Mouse (Mus musculus): ENCODE measurements at regions not wholly inside any gene's neighbourhood (a gene's known extent, or its start where the extent isn't known, plus 50 kb on each side); places are given as distances from the start of the nearest gene placed in this dataset.
"Not testable (repeated sequence)": the region's sequence is repeated elsewhere in the genome, so short reads cannot be mapped to it uniquely, and the experiment has no call there.

DNA sequence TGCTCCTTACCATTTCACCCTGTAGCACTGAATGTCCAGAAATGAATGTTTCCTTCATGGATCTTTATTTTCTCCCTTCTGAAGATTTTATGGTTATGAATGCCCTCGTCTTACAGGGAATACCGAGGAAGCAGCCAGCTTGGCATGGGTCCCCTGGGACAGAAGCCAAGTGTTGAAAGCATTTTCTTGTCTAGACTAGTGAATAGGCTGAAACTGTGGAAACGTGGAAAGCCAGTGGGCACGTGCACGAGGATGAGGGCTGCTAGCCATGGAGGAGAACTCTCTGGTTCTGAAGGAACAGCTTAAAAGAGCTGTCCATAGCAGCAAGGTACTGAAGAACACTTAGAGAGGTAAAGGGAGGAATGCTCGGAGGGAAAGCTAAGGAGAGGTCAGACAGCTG is 457.3 kb upstream of the Cdh5 start:
- peak; percentile 66 to 68 for DNase-seq

DNA sequence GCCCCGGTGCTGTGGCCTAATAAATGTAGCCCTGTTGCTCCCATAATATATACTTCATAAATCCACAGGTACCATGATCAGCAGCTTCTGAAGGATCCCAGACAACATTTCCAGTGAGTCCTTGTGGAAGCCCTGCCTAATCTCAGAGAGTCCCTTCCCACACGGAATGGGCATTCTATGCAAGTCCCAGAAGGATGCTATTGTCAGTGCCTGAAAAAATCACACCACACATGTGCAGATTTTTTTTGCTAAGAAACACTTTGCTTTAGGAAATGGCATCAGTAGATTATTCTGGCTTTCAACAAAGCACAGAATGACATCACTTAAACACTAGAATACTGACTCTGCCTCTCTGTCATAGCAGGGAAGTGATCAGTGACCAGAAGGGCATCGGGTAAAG is 456.6 kb upstream of the Cdh5 start:
- DNase-seq = no peak

DNA sequence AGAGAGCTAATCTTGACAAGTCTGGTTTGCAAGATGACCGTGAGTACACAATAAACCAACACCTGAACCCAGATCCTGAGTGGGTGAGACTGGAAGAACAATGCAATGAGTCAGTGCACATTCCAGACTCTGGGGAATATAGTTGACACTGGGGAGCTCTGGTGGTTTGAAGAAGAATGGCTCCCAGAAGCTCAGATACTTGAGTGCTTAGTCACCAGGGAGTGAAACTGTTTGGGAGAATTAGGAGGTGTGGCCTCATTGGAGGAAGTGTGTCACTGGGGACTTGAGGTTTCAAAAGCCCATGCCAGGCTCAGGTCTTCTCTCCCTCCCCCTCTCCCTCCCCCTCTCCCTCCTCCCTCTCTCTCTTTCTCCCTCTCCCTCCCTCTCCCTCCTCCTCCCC is 436.6 kb upstream of the Cdh5 start:
- no peak for DNase-seq

DNA sequence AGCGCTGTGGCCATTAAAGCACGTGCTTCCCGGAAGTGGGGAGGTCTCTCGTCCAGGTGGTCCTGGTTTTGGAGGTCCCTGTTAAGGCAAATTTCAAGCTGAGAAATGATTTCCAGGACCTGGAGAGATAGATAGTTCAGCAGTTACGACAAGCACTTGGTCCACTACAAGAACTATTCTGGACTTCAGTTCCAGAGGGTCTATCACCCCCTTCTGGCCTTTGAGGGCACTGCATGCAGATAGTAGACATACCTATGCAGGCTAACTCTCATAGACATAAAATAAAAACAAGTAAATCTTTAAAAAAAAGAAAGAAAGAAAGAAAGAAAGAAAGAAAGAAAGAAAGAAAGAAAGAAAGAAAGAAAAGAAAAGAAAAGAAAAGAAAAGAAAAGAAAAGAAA is 415.2 kb upstream of the Cdh5 start:
- not testable (repeated sequence) for DNase-seq

DNA sequence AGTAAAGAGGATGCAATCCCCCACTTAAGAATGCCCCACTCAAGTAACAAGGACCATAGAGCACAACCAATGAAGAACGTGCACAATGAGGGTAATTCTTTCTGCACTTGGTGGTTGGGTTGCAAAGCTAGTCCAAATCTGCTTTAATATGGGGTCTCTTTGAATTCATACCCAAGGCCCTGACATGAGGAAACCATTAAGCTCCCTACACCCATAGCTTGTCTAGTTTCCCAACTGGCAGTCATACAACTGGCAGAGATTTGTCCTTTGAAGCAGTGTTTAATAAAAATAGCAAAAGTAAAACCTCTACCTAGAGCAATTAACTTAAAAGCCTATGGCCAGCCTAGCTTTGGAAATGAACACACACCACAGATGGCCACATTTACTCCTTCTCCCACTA is 411.0 kb upstream of the Cdh5 start:
- DNase-seq = no peak

DNA sequence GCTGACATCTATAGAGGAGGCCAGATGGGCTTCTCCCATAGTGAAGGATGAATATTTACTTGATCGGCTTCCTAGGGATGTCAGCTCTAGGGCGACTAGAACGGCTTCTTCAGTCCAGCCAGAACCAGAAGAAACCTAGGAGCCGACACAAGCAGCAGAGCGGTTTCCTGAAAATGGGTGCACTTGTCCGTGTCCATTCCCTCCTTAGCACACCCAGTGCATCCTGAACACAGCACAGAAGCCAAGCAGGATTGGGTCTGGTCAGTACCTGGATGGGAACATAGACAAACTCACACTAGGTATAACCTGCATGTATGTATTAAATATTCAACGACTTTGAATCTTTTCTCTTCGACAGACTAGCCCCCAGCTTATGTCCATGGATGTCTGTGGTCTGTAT is 407.9 kb upstream of the Cdh5 start:
- no peak for DNase-seq

DNA sequence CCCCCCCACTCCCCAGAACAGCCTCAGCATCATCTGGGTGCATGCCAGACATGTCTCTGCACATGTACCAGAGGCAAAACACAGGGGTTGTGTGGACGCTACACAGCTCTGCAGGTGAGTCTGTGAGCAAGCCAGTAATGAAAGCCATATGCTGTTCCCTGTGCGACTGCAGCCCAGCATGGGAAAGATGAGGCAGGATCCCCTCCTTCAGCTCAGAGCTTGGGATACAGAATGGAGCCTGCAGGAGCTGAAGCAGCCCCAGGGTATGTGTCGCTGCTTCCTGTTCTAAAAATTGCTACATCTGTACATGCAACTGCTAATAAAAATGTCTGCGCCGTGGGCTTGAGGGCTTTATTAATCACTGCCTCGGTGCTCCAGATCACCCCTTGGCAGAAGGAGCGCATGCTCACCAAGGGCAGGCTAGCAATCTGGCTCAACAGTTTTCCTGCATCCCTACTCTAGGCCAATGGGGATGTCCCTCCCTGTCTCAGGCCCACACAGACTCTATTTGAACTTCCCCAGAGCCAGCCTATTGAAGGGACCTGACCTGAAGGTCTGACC is 407.0 kb upstream of the Cdh5 start:
- DNase-seq = no peak

DNA sequence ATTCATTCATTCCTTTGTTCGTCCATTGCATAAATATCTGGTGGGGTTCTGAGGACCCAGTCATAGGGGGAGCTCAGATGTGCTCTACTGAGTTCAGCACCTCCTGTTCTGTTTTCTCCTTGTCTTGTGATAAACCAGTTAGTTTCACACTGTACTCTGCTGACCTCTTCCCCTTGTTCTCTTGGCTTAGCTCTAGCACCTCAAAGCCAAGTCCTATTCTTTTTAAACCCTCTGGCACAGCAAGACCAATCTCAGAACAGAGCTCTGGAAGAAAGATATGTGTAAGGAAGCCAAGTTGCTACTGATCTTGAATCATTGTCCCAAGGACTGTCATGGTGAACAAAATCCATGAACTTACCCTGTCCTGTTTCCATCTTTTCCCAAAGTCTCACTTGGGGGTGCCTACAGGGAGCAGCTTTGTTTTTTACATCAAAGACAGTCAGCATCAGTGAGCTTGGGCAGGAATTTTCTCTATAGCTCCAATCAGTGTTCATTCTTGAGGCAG is 402.4 kb upstream of the Cdh5 start:
- no peak for DNase-seq

DNA sequence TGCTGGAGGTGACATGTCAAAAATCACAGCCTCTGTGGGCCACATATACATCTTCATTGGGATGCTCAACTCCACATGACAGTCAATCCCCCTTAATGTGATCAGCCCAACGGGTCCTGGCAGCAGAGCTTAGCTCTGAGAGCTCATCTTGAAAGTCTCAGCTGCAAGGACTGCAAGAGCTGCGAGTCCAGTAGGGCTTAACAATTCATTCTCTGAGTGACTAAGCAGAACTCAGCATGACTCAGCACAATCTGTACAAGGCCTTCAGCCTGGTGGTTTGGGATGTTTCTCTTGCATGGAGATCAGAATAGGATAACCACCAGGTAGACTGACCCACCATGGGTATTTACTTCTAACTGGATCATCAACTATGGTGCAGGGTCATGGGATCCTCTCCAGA is 399.2 kb upstream of the Cdh5 start:
- DNase-seq = peak; percentile 18 to 56

DNA sequence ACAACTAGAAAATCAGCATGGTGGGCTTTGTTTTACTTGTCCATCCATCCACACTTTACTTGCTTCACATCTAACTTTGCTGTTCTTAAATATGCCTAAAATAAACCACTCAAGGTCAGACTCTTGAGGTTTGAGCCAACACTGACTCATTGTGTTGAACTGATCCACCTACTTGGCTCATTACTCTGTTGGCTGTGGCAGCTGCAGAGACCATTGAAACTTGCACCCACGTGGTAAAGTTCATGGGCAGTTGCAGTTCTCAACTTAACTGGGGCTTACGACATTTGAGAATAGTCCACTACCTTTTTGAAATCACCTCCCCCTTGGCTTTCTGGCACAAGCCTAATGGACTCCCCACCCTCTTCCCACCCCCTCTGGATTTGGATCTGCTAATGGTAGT is 395.3 kb upstream of the Cdh5 start:
- peak; percentile 59 to 62 for DNase-seq

DNA sequence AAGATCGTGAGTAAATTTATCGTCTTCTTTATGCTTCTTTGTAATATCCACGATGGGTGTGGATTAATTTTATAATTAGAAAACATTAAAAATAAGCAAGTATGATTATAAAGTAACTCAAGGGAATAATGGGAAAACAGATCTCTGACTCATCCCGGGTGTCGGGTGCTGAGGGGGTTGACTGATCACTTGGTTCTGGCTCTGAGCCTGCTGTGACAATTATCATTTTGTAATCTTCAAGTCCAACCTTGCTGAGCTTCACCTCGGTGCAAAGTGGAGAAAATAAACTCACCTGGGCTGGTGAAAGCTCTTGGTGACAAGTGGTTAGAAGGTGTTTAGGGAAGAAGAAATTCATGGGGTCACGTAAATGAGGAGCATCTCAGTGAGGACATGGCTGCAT is 390.6 kb upstream of the Cdh5 start:
- peak; percentile 44 to 54 for DNase-seq

DNA sequence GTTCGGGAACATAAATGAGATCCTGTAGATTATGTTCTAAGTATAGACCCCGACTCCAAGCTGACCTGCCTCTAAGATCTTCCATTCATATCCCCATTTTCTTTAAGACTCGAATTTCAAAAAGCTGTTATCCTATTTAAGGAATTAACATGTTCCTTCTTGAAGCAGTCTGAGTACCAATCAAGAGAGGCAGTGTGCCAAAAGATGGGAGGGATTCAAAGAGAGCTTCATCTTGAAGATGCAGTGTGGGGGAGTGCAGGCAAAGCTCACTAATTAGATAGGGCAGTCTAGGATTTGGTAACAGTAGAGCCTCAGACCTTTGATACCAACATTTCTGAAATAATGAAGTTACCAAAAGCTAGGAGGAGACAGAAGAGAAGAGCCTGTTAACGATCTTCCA is 383.7 kb upstream of the Cdh5 start:
- no peak for DNase-seq

DNA sequence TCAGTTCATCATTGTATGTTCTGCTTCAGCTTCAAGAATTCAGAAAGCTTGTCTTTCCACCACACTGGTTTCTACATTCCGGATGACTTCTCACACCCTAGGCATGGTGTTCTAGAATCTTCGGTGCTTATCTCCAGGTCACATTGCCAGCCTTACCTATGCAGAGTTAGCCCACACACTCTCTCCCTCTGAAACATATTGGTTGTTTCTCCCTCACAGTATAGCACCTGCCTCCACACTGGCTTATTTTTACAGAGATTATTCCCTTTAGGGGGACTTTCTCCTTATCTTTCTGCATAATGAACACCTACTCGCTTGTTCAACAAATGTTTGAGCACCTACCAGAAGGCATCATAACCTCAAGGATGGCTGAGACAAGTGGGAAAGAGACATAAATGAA is 368.0 kb upstream of the Cdh5 start:
- DNase-seq = no peak

DNA sequence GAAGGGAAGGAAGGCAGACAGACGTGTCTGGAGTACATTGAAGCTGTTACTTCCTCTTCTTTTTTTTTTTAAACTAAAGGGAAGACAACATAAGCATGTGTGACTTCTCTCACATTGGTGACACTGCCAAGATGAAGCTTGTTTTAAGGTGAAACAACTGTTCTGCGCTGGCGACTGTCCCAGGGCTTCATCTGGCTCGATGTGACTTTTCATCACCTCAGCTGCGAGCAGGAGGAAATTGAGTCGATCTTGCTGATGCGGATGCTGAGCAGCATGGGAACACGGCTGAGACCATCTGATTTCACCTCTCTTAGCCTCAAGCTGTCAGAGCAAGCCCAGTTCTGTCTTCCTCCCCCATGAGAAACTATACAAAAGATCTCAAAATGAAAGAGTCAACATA is 363.1 kb upstream of the Cdh5 start:
- no peak for DNase-seq

DNA sequence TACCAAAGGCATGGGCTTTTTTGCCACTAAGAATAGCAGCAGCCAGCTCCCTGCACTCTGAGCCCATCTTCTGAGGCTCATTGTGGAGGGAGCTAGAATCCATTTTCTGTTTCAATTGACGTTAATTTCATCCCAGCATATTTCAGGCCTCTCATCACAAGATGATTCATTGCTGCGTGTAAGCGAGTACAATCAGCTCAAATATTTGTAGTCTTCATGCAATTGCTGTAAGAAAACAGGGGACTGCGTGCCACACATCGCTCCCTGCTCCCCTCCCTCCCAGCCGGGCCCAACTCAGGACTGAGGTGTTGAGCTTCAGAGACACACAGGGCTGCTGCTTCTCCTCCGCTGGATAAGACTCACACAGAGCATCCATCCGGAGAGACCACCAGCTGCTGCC is 360.0 kb upstream of the Cdh5 start:
- DNase-seq = no peak

DNA sequence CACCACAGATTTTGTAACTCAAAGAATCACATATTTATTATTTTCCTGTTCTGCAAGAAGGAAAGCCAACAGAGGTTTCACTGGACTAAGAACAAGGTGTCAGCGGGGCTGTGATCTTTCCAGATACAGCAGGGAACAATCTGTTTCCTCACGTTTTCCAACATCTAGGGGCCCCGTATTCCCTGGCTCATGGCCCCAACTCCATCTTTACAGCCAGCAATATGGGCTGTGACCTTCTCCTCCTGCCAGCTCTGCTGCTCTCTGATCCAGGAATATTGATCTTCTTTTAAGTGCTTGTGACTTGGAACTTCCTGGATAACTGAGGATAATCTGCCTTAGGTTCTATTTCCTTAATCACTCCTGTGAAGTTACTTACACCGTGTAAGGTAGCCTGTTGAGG is 352.7 kb upstream of the Cdh5 start:
- no peak for DNase-seq

DNA sequence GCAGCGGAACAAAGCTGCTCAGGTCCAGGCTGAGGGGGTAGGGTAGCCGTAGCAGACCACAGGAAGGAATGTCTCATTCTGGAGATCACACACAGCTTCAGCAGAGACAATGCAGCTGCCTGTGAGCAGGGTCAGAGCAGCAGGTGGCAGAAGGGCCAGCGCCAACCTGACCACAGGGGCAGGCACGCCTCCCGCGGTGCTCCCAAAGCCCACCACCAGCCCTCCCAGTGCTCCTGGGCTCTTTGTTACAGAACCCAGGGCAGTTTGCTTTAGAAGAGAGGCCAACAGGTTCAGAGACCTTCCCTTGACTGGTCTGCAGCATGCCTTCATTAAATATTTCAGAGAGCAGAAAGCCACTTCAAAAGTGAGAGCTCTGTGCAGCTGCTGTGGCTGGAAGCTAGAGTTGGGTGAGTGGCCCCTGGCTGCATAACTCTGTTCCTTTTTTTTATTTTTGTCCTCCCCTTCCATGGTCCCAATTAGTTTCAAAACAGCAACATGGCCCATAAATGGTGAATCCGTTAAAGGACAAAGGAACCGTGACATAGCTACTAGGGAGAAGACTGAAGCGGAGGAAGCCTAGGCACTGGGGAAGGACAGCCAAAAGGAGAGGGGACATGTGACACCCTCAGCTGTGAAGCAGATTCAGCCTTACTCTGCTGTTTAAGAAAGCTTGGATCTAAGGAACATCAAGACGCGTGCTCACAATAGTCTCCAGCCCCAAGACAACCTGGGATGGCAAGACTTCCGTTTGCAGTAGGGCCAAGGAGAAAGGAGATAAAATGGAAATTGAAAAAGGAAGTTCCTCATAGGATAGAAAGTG is 350.9 kb upstream of the Cdh5 start:
- DNase-seq = no peak

DNA sequence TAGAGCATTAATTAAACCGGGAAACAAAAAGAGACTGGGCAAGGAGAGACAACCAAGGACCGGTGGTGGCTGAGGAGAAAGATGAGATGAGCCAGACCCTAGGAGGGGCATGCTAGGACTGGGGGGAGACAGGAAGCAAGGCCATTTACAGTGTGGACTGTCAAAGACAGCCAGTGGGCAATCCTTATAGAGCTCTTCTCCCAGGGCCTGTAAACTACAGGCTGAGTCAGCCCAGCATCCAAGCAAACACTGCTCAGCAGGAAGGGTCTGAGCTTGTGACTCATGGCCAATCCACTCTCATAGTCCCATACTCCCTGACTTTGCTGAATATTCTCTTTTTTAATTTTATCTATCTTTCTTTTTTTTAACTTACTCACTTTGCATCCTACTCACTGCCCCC is 350.3 kb upstream of the Cdh5 start:
- DNase-seq = peak in 1 of 2 experiments; percentile 16

DNA sequence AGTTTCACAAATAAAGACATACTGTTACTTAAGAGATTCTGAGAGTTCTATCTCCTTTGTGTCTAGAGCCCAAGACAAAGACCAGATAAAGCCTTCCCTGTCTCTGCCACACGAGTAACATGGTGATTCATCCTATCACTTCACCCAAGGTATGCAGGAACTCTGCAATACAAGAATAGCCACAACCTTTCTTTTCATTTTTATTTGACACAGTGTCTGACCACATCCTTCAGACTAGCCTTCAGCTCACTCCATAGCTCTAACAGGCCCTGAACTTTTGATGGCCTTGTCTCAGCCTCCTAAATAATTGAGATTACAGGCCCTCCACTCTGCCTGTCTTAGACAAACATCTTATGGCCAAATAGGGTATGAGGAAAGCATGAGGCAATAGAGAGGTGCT is 337.6 kb upstream of the Cdh5 start:
- DNase-seq = peak; percentile 8 to 17

DNA sequence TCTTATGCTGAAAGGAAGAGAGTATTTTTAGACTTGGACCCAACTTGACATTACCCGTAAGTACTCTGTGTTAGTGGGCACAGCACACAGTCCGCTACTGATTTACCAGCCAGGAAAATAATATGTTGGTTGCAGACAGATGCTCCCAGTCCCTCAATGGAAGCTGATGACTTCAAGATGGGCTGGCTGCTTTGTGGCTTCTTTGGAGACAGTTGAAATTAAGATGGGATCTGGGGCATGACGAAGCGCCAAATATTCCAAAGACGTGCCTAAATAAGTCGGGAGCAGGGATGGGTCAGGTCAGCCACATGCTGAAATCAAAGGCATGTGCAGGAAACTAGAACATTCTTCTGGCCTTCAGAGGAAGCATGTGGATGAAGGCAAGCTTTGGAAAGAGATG is 321.8 kb upstream of the Cdh5 start:
- DNase-seq = no peak

DNA sequence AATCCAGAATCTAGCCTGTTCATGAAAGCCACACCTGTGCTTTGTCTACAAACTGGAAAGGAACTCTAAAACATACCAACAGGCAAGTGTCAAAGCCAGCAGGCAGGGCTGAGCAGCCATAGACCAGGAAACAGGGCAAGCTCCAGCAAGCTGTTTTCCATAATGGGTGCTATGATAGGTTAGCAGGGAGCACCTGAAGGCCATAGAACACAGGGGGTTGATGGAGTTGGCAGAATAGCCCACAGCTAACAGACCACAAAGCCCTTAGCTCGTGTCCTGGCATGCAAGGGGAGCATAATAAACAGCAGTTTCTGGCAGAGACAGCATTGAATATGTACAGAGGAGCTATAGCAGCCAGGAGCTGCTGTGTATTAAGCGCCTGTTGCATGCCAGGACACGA is 313.1 kb upstream of the Cdh5 start:
- DNase-seq = no peak

DNA sequence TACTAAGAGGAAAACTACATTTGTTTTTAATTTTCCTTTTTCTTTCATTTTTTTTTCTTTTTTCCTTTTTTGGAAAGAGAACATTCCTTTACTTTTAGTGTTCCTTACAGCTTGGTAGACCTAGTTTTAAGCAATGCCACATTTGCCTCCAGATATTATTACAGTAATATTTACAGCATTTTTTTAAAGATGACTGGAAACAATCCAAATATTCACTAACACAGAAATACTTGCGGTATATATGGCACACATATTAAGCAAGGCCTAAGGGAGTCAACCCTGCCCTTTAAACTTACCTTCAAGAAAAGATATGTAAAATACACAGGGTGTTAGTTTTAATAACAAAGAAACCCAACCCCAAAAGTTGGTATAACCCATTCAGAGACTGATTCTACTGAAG is 308.1 kb upstream of the Cdh5 start:
- no peak for DNase-seq

DNA sequence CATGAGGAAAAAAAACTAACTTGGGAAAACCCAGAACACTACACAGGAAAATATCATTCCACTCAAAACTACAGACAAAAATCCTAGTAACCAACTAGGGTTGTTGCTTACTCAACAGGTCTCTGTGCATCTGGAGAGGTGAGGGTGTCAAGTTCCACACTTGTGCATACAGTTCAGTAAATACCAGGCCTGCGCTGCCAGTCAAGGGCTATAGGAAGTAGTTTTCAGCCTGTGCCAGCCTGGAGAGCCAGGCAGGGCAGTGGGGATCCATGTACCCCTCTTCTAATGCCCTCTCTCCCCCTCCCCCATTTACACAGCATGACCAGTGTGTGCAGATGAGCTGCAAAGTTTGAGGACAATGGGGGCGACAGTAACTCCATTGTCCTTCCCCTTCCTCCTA is 302.8 kb upstream of the Cdh5 start:
- DNase-seq = not testable (repeated sequence)

DNA sequence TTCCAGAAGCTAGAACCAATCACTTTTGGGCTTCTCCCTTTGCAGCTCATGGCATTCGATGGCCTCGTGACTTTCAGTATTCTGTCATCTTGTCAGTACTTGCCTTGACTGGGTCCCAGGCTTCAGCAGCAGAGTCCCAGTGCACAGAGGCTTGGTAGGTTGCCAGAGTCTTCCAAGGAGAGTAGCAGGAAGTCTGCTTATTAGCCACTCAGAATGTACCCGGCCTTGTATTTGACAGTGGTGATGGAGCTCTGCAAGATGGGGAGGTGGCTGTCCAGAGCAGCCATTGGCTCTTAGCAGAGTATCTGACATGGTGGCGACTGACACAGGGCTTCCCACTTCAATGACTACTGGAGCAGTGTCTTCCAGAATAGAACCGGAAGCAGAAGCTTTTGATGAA is 293.3 kb upstream of the Cdh5 start:
- DNase-seq = peak; percentile 6 to 19

Data from adrenal gland, postnatal 36 days (tissue).